Mouse (Mus musculus): ENCODE measurements at regions not wholly inside any gene's neighbourhood (a gene's known extent, or its start where the extent isn't known, plus 50 kb on each side); places are given as distances from the start of the nearest gene placed in this dataset.

DNA sequence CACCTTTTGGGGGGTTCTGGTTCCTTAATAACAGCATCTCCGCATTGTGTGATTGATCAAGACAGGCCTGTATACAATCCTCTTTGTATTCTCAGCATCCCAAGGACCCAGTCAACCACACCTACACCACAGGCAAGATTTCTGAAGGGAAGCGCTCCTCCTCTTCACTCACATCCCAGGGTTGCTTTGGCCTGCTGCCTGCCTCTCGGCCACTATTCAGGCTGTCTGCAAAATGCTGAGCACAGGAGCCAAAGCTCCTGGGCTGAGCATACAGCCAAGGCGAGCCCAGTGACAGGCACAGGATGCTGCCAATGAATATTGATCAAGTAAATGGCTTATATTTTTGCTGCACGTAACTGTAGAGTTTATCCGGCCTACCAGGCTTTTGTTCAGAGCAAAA lies 56.9 kb upstream of the Gpr12 start:
- ATAC-seq (replicated peaks; ENCODE audit: low FRiP score, low TSS enrichment, poor library complexity, severe bottlenecking) = no peak

- no peak for ATAC-seq (replicated peaks; ENCODE audit: low FRiP score, low TSS enrichment, poor library complexity, severe bottlenecking)
Observed at GRCm38 (mm10) chr5:146636859-146637258, 51.8 kb upstream of the Gpr12 start.
